Mouse (Mus musculus): Measurements from ENCODE around the gene Fbxl20.

The Fbxl20 gene

GRCm38 (mm10) chr11:98042741-98043140 lies 107.5 kb downstream of the Fbxl20 start:
- Histone ChIP-seq H3K36me3 (ENCODE audit: insufficient read depth, low read length) (peaks cover 20% of the 10 kb centered on the region), H3K27me3 (ENCODE audit: insufficient read depth, low read length) (no peaks in the 10 kb centered on the region), H3K9me3 (ENCODE audit: low read length) (no peaks in the 10 kb centered on the region), H3K4me3 (replicated peaks; ENCODE audit: low read length) (0 out of 2 replicates have a peak overlapping the region, but pooled peaks have one; percentile 0), H3K4me1 (replicated peaks; ENCODE audit: low read depth, low read length) (peaks cover 79% of the 10 kb centered on the region)
- TF ChIP-seq NANOG (IDR thresholded peaks at IDR 0.05; ENCODE audit: borderline replicate concordance, low read length) (no peak), POU5F1 (IDR thresholded peaks at IDR 0.05; ENCODE audit: borderline replicate concordance, low read length) (no peak), CTCF (conservative IDR thresholded peaks at IDR 0.05; ENCODE audit: low read length) (no peak)

- H3K4me3 ChIP-seq (replicated peaks; ENCODE audit: low read length): peak overlapping the region; percentile 35; the same call in 1 of the 2 replicates
- no peak for TF ChIP-seq NANOG (IDR thresholded peaks at IDR 0.05; ENCODE audit: borderline replicate concordance, low read length)
- no peak for TF ChIP-seq POU5F1 (IDR thresholded peaks at IDR 0.05; ENCODE audit: borderline replicate concordance, low read length)
- no peak for TF ChIP-seq CTCF (conservative IDR thresholded peaks at IDR 0.05; ENCODE audit: low read length)
- peaks cover 83% of the 10 kb centered on the region for H3K4me1 ChIP-seq (replicated peaks; ENCODE audit: low read depth, low read length)
- peaks cover 33% of the 10 kb centered on the region for H3K36me3 ChIP-seq (ENCODE audit: insufficient read depth, low read length)
- no peaks in the 10 kb centered on the region for H3K9me3 ChIP-seq (ENCODE audit: low read length)
- peaks cover 12% of the 10 kb centered on the region for H3K27me3 ChIP-seq (ENCODE audit: insufficient read depth, low read length)
These were observed 109.2 kb downstream of the Fbxl20 start for GRCm38 (mm10) chr11:98040975-98041374.

GRCm38 (mm10) chr11:98037871-98038270 lies 112.3 kb downstream of the Fbxl20 start:
- Histone ChIP-seq H3K4me3 (replicated peaks; ENCODE audit: low read length) (peak overlapping the region; percentile 43), H3K4me1 (replicated peaks; ENCODE audit: low read depth, low read length) (peaks cover 74% of the 10 kb centered on the region), H3K9me3 (ENCODE audit: low read length) (no peaks in the 10 kb centered on the region), H3K36me3 (ENCODE audit: insufficient read depth, low read length) (peaks cover 33% of the 10 kb centered on the region), H3K27me3 (ENCODE audit: insufficient read depth, low read length) (peaks cover 27% of the 10 kb centered on the region)
- TF ChIP-seq POU5F1 (IDR thresholded peaks at IDR 0.05; ENCODE audit: borderline replicate concordance, low read length) (no peak), CTCF (conservative IDR thresholded peaks at IDR 0.05; ENCODE audit: low read length) (no peak), NANOG (IDR thresholded peaks at IDR 0.05; ENCODE audit: borderline replicate concordance, low read length) (no peak)

GRCm38 (mm10) chr11:98035977-98036377 lies 114.2 kb downstream of the Fbxl20 start:
- H3K4me1 ChIP-seq (replicated peaks; ENCODE audit: low read depth, low read length): peaks cover 71% of the 10 kb centered on the region
- no peaks in the 10 kb centered on the region for H3K9me3 ChIP-seq (ENCODE audit: low read length)
- peaks cover 34% of the 10 kb centered on the region for H3K36me3 ChIP-seq (ENCODE audit: insufficient read depth, low read length)
- no peak for TF ChIP-seq POU5F1 (IDR thresholded peaks at IDR 0.05; ENCODE audit: borderline replicate concordance, low read length)
- no peak for TF ChIP-seq CTCF (conservative IDR thresholded peaks at IDR 0.05; ENCODE audit: low read length)
- no peak for TF ChIP-seq NANOG (IDR thresholded peaks at IDR 0.05; ENCODE audit: borderline replicate concordance, low read length)
- H3K4me3 ChIP-seq (replicated peaks; ENCODE audit: low read length): peak overlapping the region; percentile 75
- H3K27me3 ChIP-seq (ENCODE audit: insufficient read depth, low read length): peaks cover 27% of the 10 kb centered on the region

- no peak overlapping the region for H3K4me3 ChIP-seq (replicated peaks; ENCODE audit: low read length)
- H3K4me1 ChIP-seq (replicated peaks; ENCODE audit: low read depth, low read length): peaks cover 71% of the 10 kb centered on the region
- H3K9me3 ChIP-seq (ENCODE audit: low read length): no peaks in the 10 kb centered on the region
- H3K36me3 ChIP-seq (ENCODE audit: insufficient read depth, low read length): peaks cover 36% of the 10 kb centered on the region
- no peak for TF ChIP-seq CTCF (conservative IDR thresholded peaks at IDR 0.05; ENCODE audit: low read length)
- no peak for TF ChIP-seq NANOG (IDR thresholded peaks at IDR 0.05; ENCODE audit: borderline replicate concordance, low read length)
- TF ChIP-seq POU5F1 (IDR thresholded peaks at IDR 0.05; ENCODE audit: borderline replicate concordance, low read length): no peak
- H3K27me3 ChIP-seq (ENCODE audit: insufficient read depth, low read length): peaks cover 27% of the 10 kb centered on the region
These were observed 115.4 kb downstream of the Fbxl20 start for GRCm38 (mm10) chr11:98034840-98035239.

GRCm38 (mm10) chr11:98034061-98034460 lies 116.1 kb downstream of the Fbxl20 start:
- H3K9me3 ChIP-seq (ENCODE audit: low read length): no peaks in the 10 kb centered on the region
- no peak overlapping the region for H3K4me3 ChIP-seq (replicated peaks; ENCODE audit: low read length)
- H3K36me3 ChIP-seq (ENCODE audit: insufficient read depth, low read length): peaks cover 37% of the 10 kb centered on the region
- TF ChIP-seq POU5F1 (IDR thresholded peaks at IDR 0.05; ENCODE audit: borderline replicate concordance, low read length) (no peak), CTCF (conservative IDR thresholded peaks at IDR 0.05; ENCODE audit: low read length) (no peak), NANOG (IDR thresholded peaks at IDR 0.05; ENCODE audit: borderline replicate concordance, low read length) (no peak)
- H3K27me3 ChIP-seq (ENCODE audit: insufficient read depth, low read length): peaks cover 27% of the 10 kb centered on the region
- peaks cover 71% of the 10 kb centered on the region for H3K4me1 ChIP-seq (replicated peaks; ENCODE audit: low read depth, low read length)
